Mouse (Mus musculus) embryonic facial prominence, embryonic 14.5 days (tissue): Measurements from ENCODE around the gene Olfr1451. TPM values are rescaled to one million over a fixed set of nuclear protein-coding genes. Genes with fewer than 3 reads are reported as not detected.
"Not testable (repeated sequence)": the region's sequence is repeated elsewhere in the genome, so short reads cannot be mapped to it uniquely, and the experiment has no call there.

Experiments used
- ATAC-seq: fragments of 200-750 bp; cut with Nextera tagmentation; 2 replicates; pipeline ENCODE4 v1.8.0; 2017; ENCODE audit warnings: low read depth, moderate number of reproducible peaks, moderate TSS enrichment
- DNase-seq: peaks from one replicate; pipeline ENCODE4 v3.0.0-alpha.2; 2015; ENCODE audit warnings: low spot score
- H3K27ac ChIP-seq: fragments of 300-500 bp; sonication (generic); replicated peaks from 2 replicates; pipeline ENCODE4 v1.5.1; 2014; ENCODE audit warnings: low read depth, mild to moderate bottlenecking, low read length, moderate library complexity
- H3K27me3 ChIP-seq: fragments of 300-500 bp; sonication (generic); replicated peaks from 2 replicates; pipeline ENCODE4 v1.6.1; 2014; ENCODE audit warnings: low read length; ENCODE audit not compliant: control insufficient read depth, insufficient read depth
- H3K36me3 ChIP-seq: fragments of 300-500 bp; sonication (generic); 2 replicates; pipeline ENCODE4 v1.6.1; 2014; ENCODE audit warnings: low read length, mixed read lengths; ENCODE audit not compliant: control insufficient read depth, insufficient read depth
- H3K4me1 ChIP-seq: fragments of 300-500 bp; sonication (generic); 2 replicates; pipeline ENCODE4 v1.6.1; 2014; ENCODE audit warnings: antibody characterized with exemption, low read length; ENCODE audit not compliant: control insufficient read depth, insufficient read depth
- H3K4me2 ChIP-seq: fragments of 300-500 bp; sonication (generic); 2 replicates; pipeline ENCODE4 v1.6.1; 2014; ENCODE audit warnings: low read depth, mild to moderate bottlenecking, low read length, moderate library complexity, mixed read lengths
- H3K4me3 ChIP-seq: fragments of 300-500 bp; sonication (generic); 2 replicates; pipeline ENCODE4 v1.5.1; 2014; ENCODE audit warnings: low read depth, mild to moderate bottlenecking, low read length
- H3K9ac ChIP-seq: fragments of 300-500 bp; sonication (generic); 2 replicates; pipeline ENCODE4 v1.6.1; 2014; ENCODE audit warnings: low read depth, mild to moderate bottlenecking, low read length, moderate library complexity, mixed read lengths
- H3K9me3 ChIP-seq: fragments of 300-500 bp; sonication (generic); 2 replicates; pipeline ENCODE4 v1.6.1; 2016; ENCODE audit warnings: low read length; ENCODE audit not compliant: control insufficient read depth
- WGBS: fragments of 180-500 bp; shearing (Covaris S2); extraction: QIAGEN DNeasy Blood & Tissue Kit; methylation state at CpG from one replicate; pipeline ENCODE4 v1.1.7; 2014; 5-methylcytosine and 5-hydroxymethylcytosine counted together
- polyA plus RNA-seq: library from polyadenylated mRNA; unstranded; fragments of >200 nt; fragmentation: Nextera tagmentation; extraction: Ambion mirVana; gene quantifications from 2 replicates; pipeline ENCODE4 v1.2.1, GENCODE M21; 2014

Gene Olfr1451
- polyA plus RNA-seq: not detected in 2 replicates

- Histone ChIP-seq H3K27ac (no peak within 1 kb of the TSS), H3K4me3 (no peak within 1 kb of the TSS), H3K9ac (no peak within 1 kb of the TSS), H3K9me3 (no peaks in the 10 kb centered on the region), H3K4me1 (no peaks in the 10 kb centered on the region), H3K36me3 (no peaks in the 10 kb centered on the region), H3K27me3 (no peaks in the 10 kb centered on the region), H3K4me2 (no peak within 1 kb of the TSS)
- WGBS: 65% methylated on average over 2 of the region's 2 CpGs
- DNase-seq (no peak), ATAC-seq (no peak)
These were observed at the start of gene Olfr1451 for GRCm38 (mm10) chr19:12994714-12995113. Olfr1451 (plus strand) TSS chr19:12995014.

GRCm38 (mm10) chr19:12949958-12950357 lies 44.9 kb upstream of the Olfr1451 start, which contains the start of gene Olfr1450:
Olfr1450 (plus strand) TSS chr19:12950258.
- Histone ChIP-seq H3K36me3 (no peaks in the 10 kb centered on the region), H3K9ac (no peak within 1 kb of the TSS), H3K9me3 (no peaks in the 10 kb centered on the region), H3K4me3 (no peak within 1 kb of the TSS), H3K27me3 (no peaks in the 10 kb centered on the region), H3K4me2 (no peak within 1 kb of the TSS), H3K27ac (no peak within 1 kb of the TSS), H3K4me1 (no peaks in the 10 kb centered on the region)
- no peak for DNase-seq
- 90% methylated on average over 1 of the region's 1 CpGs for WGBS
- no peak for ATAC-seq

GRCm38 (mm10) chr19:12970082-12970481 lies 24.7 kb upstream of the Olfr1451 start:
- ATAC-seq, H3K9me3 ChIP-seq, H3K27me3 ChIP-seq, H3K4me2 ChIP-seq, H3K27ac ChIP-seq, H3K4me3 ChIP-seq, H3K9ac ChIP-seq, H3K4me1 ChIP-seq, DNase-seq, H3K36me3 ChIP-seq: not testable (repeated sequence)
- 82% methylated on average over 5 of the region's 5 CpGs for WGBS

GRCm38 (mm10) chr19:12992316-12992715 lies 2.5 kb upstream of the Olfr1451 start:
- H3K36me3 ChIP-seq, ATAC-seq, DNase-seq, H3K9me3 ChIP-seq, H3K4me1 ChIP-seq, H3K27me3 ChIP-seq, H3K4me2 ChIP-seq, H3K4me3 ChIP-seq, H3K9ac ChIP-seq, H3K27ac ChIP-seq: not testable (repeated sequence)
- WGBS: 88% methylated on average over 4 of the region's 4 CpGs

- Histone ChIP-seq H3K36me3 (no peaks in the 10 kb centered on the region), H3K9ac (no peak within 1 kb of the TSS), H3K27ac (no peak within 1 kb of the TSS), H3K4me2 (no peak within 1 kb of the TSS), H3K4me3 (no peak within 1 kb of the TSS), H3K9me3 (no peaks in the 10 kb centered on the region), H3K4me1 (no peaks in the 10 kb centered on the region), H3K27me3 (no peaks in the 10 kb centered on the region)
- ATAC-seq (no peak), DNase-seq (no peak)
- WGBS: 46% methylated on average over 1 of the region's 1 CpGs
These were observed 33.4 kb downstream of the Olfr1451 start, which contains the start of gene Olfr1453 for GRCm38 (mm10) chr19:13028227-13028626. Olfr1453 (minus strand) TSS chr19:13028327.

Other genes starting within 250 kb of the Olfr1451 start
- 0.29 and 0.81 TPM in 2 replicates for gene Cntf, start 229.4 kb upstream of the Olfr1451 start, polyA plus RNA-seq
- 8.9 and 10.1 TPM in 2 replicates for gene Zfp91, start 198.9 kb upstream of the Olfr1451 start, polyA plus RNA-seq
- 4.2 and 4.6 TPM in 2 replicates for gene Lpxn, start 198.8 kb upstream of the Olfr1451 start, polyA plus RNA-seq
- not detected in 2 replicates for gene Gm5244, start 148.3 kb upstream of the Olfr1451 start, polyA plus RNA-seq
- not detected in 2 replicates for gene Olfr1444, start 137.7 kb upstream of the Olfr1451 start, polyA plus RNA-seq
- gene Olfr1445, start 111.2 kb upstream of the Olfr1451 start, polyA plus RNA-seq: not detected in 2 replicates
- not detected in 2 replicates for gene Olfr1446, start 101.5 kb upstream of the Olfr1451 start, polyA plus RNA-seq
- not detected in 2 replicates for gene Olfr1447, start 91.3 kb upstream of the Olfr1451 start, polyA plus RNA-seq
- not detected in 2 replicates for gene Olfr1448, start 70.6 kb upstream of the Olfr1451 start, polyA plus RNA-seq
- gene Olfr1449, start 64.2 kb upstream of the Olfr1451 start, polyA plus RNA-seq: not detected in 2 replicates
- gene Olfr1450, start 44.8 kb upstream of the Olfr1451 start, polyA plus RNA-seq: not detected in 2 replicates
- not detected in 2 replicates for gene Olfr1453, start 33.3 kb downstream of the Olfr1451 start, polyA plus RNA-seq
- gene Olfr1454, start 65.6 kb downstream of the Olfr1451 start, polyA plus RNA-seq: 0.13 TPM in 1 of 2 replicates, not detected in the other
- not detected in 2 replicates for gene Olfr1457, start 102.9 kb downstream of the Olfr1451 start, polyA plus RNA-seq
- not detected in 2 replicates for gene Olfr1458, start 111.8 kb downstream of the Olfr1451 start, polyA plus RNA-seq
- 0.11 TPM in 1 of 2 replicates, not detected in the other for gene Olfr1459, start 154.5 kb downstream of the Olfr1451 start, polyA plus RNA-seq
- not detected in 2 replicates for gene Olfr1461, start 168.0 kb downstream of the Olfr1451 start, polyA plus RNA-seq
- not detected in 2 replicates for gene Olfr1462, start 190.7 kb downstream of the Olfr1451 start, polyA plus RNA-seq
- not detected in 2 replicates for gene Olfr1463, start 236.3 kb downstream of the Olfr1451 start, polyA plus RNA-seq